In the genomic region with DNA sequence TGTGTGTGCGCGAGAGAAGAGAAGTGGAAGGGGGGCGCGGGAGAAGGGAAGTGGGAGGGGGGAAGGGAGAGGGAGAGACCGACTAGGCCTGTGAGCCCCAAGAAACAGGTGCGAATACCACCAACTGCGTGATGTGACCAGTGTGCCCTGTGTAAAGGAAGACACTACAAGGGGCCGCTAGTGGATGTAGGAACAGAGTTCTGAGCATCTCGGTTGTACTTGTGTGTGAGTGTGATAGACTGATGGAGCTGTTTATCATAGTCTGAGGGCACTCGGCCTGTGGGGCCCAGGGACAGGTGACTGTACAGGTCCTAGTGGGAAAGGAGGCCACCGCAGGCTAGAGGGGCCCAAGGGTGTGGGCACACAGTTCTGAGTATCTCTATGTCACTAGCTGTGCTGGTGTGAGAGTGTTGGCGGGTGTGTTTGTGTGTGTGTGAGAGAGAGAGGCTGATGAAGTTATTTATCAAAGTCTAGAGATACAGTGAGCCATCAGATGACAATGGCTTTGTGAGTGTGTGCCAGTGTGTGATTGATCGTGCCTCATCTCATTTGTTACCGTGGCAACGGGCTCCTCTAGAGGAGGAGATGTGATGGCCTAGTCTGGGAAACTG, we compare ENCODE assay signal across 1 mouse cellular context.
TF ChIP-seq lines count a peak whose summit lies in the region.

No protein-coding gene starts in this region.

TF ChIP-seq in CH12.LX, 34 proteins besides CTCF, POLR2A, EP300 and RAD21:
- TF ChIP-seq SMC3 (IDR thresholded peaks at IDR 0.05; ENCODE audit: low read depth, low read length): no peak
- TF ChIP-seq POLR2AphosphoS2 (IDR thresholded peaks at IDR 0.05; ENCODE audit: low read depth, low read length): no peak
- TF ChIP-seq JUND (conservative IDR thresholded peaks at IDR 0.05; ENCODE audit: low read depth, low read length): no peak
- TF ChIP-seq MXI1 (IDR thresholded peaks at IDR 0.05; ENCODE audit: low read depth, low read length): no peak
- TF ChIP-seq CHD1 (IDR thresholded peaks at IDR 0.05; ENCODE audit: low read depth, low read length): no peak
- no peak for TF ChIP-seq NELFE (IDR thresholded peaks at IDR 0.05; ENCODE audit: low read depth, low read length)
- no peak for TF ChIP-seq ELF1 (IDR thresholded peaks at IDR 0.05; ENCODE audit: low read depth, low read length)
- TF ChIP-seq NRF1 (IDR thresholded peaks at IDR 0.05; ENCODE audit: low read depth, low read length): no peak
- TF ChIP-seq ZNF384 (IDR thresholded peaks at IDR 0.05; ENCODE audit: low read depth, low read length): no peak
- no peak for TF ChIP-seq SIN3A (IDR thresholded peaks at IDR 0.05; ENCODE audit: low read length)
- TF ChIP-seq MYC (IDR thresholded peaks at IDR 0.05; ENCODE audit: low read depth, low read length): no peak
- no peak for TF ChIP-seq IRF4 (IDR thresholded peaks at IDR 0.05; ENCODE audit: low read depth, low read length)
- no peak for TF ChIP-seq UBTF (IDR thresholded peaks at IDR 0.05; ENCODE audit: low read depth, low read length)
- TF ChIP-seq E2F4 (IDR thresholded peaks at IDR 0.05; ENCODE audit: insufficient replicate concordance, low read depth, low read length): no peak
- TF ChIP-seq ZKSCAN1 (IDR thresholded peaks at IDR 0.05; ENCODE audit: borderline replicate concordance, low read depth, low read length): no peak
- no peak for TF ChIP-seq TCF12 (IDR thresholded peaks at IDR 0.05; ENCODE audit: low read depth, low read length)
- TF ChIP-seq MEF2A (IDR thresholded peaks at IDR 0.05; ENCODE audit: borderline replicate concordance, low read depth, low read length): no peak
